Comparison of ENCODE assay signal across 23 mouse cellular contexts in genomic region chr2:33515431-33515830, GRCm38 (mm10). TPM values are rescaled to one million over a fixed set of nuclear protein-coding genes. Genes with fewer than 3 reads are reported as not detected.
DNase-seq lines count a peak whose midpoint lies in the region; ATAC-seq and TF ChIP-seq lines count a peak whose summit lies in the region.
"Had no signal": no experiment of that assay in that cellular context is flagged by ENCODE, and none has a peak within 500 bp of the region (broad histone marks: within the 10 kb centered on the region; RNA-seq: fewer than 3 reads in every experiment).

No protein-coding gene starts in this region.

- no peak for ATAC-seq in kidney, postnatal 0 days (replicated peaks; ENCODE audit: low FRiP score, low read depth)
- ATAC-seq in intestine, embryonic 15.5 days = peak; percentile 86
- no peak for ATAC-seq in limb, embryonic 15.5 days (ENCODE audit: insufficient number of reproducible peaks, low FRiP score, low TSS enrichment, low read depth)
- ATAC-seq in megakaryocyte progenitor cell, adult 5-6 weeks (replicated peaks; ENCODE audit: poor library complexity) = no peak
- ATAC-seq: forebrain, embryonic 13.5 days had no signal

- WGBS in kidney, postnatal 0 days = 66% methylated on average over 8 of the region's 8 CpGs
- WGBS in intestine, embryonic 15.5 days = 61% methylated on average over 8 of the region's 8 CpGs
- WGBS in limb, embryonic 15.5 days = 61% methylated on average over 8 of the region's 8 CpGs

- no peaks in the 10 kb centered on the region for H3K4me1 ChIP-seq in kidney, postnatal 0 days (replicated peaks; ENCODE audit: insufficient read depth, low read length)
- H3K4me1 ChIP-seq in intestine, embryonic 15.5 days (replicated peaks) = 0 out of 2 replicates have a peak, but pooled peaks cover 2% of the 10 kb centered on the region
- H3K4me1 ChIP-seq in limb, embryonic 15.5 days = peaks cover 14% of the 10 kb centered on the region
- H3K4me1 ChIP-seq: forebrain, embryonic 13.5 days; lung, embryonic 15.5 days; midbrain, embryonic 12.5 days; stomach, embryonic 15.5 days had no signal

- H3K4me2 ChIP-seq in kidney, postnatal 0 days (ENCODE audit: low read length) = peak overlapping the region; percentile 11; the same call in 1 of the 2 replicates
- peak overlapping the region; percentile 45 for H3K4me2 ChIP-seq in intestine, embryonic 15.5 days (replicated peaks)
- no peak overlapping the region for H3K4me2 ChIP-seq in limb, embryonic 15.5 days
- H3K4me2 ChIP-seq: forebrain, embryonic 13.5 days; liver, embryonic 15.5 days; lung, embryonic 15.5 days; midbrain, embryonic 12.5 days; stomach, embryonic 15.5 days had no signal

- no peaks in the 10 kb centered on the region for H3K9me3 ChIP-seq in kidney, postnatal 0 days (replicated peaks; ENCODE audit: low read length)
- no peaks in the 10 kb centered on the region for H3K9me3 ChIP-seq in intestine, embryonic 15.5 days
- no peaks in the 10 kb centered on the region for H3K9me3 ChIP-seq in limb, embryonic 15.5 days
- H3K9me3 ChIP-seq: forebrain, embryonic 13.5 days; liver, embryonic 15.5 days; lung, embryonic 15.5 days; midbrain, embryonic 12.5 days; stomach, embryonic 15.5 days had no signal

- H3K27ac ChIP-seq in kidney, postnatal 0 days = no peak overlapping the region
- no peak overlapping the region for H3K27ac ChIP-seq in intestine, embryonic 15.5 days
- no peak overlapping the region for H3K27ac ChIP-seq in limb, embryonic 15.5 days
- H3K27ac ChIP-seq: forebrain, embryonic 13.5 days; liver, embryonic 15.5 days; lung, embryonic 15.5 days; macrophage; midbrain, embryonic 12.5 days; stomach, embryonic 15.5 days had no signal

- H3K36me3 ChIP-seq in kidney, postnatal 0 days (ENCODE audit: insufficient read depth, low read length) = no peaks in the 10 kb centered on the region
- H3K36me3 ChIP-seq in intestine, embryonic 15.5 days = no peaks in the 10 kb centered on the region
- no peaks in the 10 kb centered on the region for H3K36me3 ChIP-seq in limb, embryonic 15.5 days
- H3K36me3 ChIP-seq: liver, embryonic 15.5 days; lung, embryonic 15.5 days; midbrain, embryonic 12.5 days; stomach, embryonic 15.5 days had no signal

- no peak for TF ChIP-seq CTCF in kidney, postnatal 0 days (IDR thresholded peaks at IDR 0.05; ENCODE audit: low read depth)

- no peak overlapping the region for H3K9ac ChIP-seq in kidney, postnatal 0 days (ENCODE audit: low read depth, low read length)
- H3K9ac ChIP-seq in intestine, embryonic 15.5 days = no peak overlapping the region
- H3K9ac ChIP-seq in limb, embryonic 15.5 days = no peak overlapping the region
- H3K9ac ChIP-seq: forebrain, embryonic 13.5 days; liver, embryonic 15.5 days; lung, embryonic 15.5 days; midbrain, embryonic 12.5 days; stomach, embryonic 15.5 days had no signal

- H3K27me3 ChIP-seq in kidney, postnatal 0 days (ENCODE audit: insufficient read depth, low read length) = no peaks in the 10 kb centered on the region
- H3K27me3 ChIP-seq in intestine, embryonic 15.5 days (replicated peaks) = no peaks in the 10 kb centered on the region
- peaks cover 24% of the 10 kb centered on the region for H3K27me3 ChIP-seq in limb, embryonic 15.5 days
- H3K27me3 ChIP-seq: forebrain, embryonic 13.5 days; lung, embryonic 15.5 days; stomach, embryonic 15.5 days had no signal

- DNase-seq in kidney, postnatal 0 days (ENCODE audit: low spot score) = no peak
- DNase-seq in kidney, postnatal 14 days = no peak
- DNase-seq in R1 (ENCODE audit: low read depth, low spot score) = peak; percentile 26
- no peak for DNase-seq in adrenal gland, postnatal 4 days (ENCODE audit: low spot score in 2 of 2)
- no peak for DNase-seq in adrenal gland, adult (ENCODE audit: inconsistent age in 2 of 2, low spot score in 1 of 2)
- DNase-seq: adrenal gland, postnatal 25 days; B cell, adult 2 months; cerebellum, adult 9-10 months; heart, postnatal 4 days; kidney, adult 11 months; kidney, postnatal 10 days; liver; right cerebral cortex, adult 18-20 months; thymus, postnatal 4 days had no signal

- H3K4me3 ChIP-seq in kidney, postnatal 0 days (replicated peaks; ENCODE audit: low read depth, low read length) = no peak overlapping the region
- 0 out of 2 replicates have a peak overlapping the region, but pooled peaks have one; percentile 1 for H3K4me3 ChIP-seq in intestine, embryonic 15.5 days (replicated peaks)
- peak overlapping the region; percentile 2; the same call in 1 of the 2 replicates for H3K4me3 ChIP-seq in limb, embryonic 15.5 days
- H3K4me3 ChIP-seq: forebrain, embryonic 13.5 days; liver, embryonic 15.5 days; lung, embryonic 15.5 days; midbrain, embryonic 12.5 days; stomach, embryonic 15.5 days had no signal

RNA-seq across cellular contexts. Expression of gene Zbtb43, which starts 47.1 kb away (rescaled TPM):
- polyA plus RNA-seq in kidney, postnatal 0 days (2015; fragmentation: Nextera tagmentation; extraction: Ambion mirVana) = 13.9 and 15.3 TPM in 2 replicates
- polyA plus RNA-seq in intestine, embryonic 15.5 days (2015; fragmentation: Nextera tagmentation; extraction: Ambion mirVana) = 13.0 and 15.3 TPM in 2 replicates
- 17.3 and 19.0 TPM in 2 replicates for polyA plus RNA-seq in limb, embryonic 15.5 days (2015; fragmentation: Nextera tagmentation; extraction: Ambion mirVana)
- total RNA-seq in megakaryocyte progenitor cell, adult 5-6 weeks (2015) = 8.0 and 8.8 TPM in 2 replicates
- total RNA-seq in megakaryocyte progenitor cell, adult 5-6 weeks (2017) = 8.0 and 10.5 TPM in 2 replicates
- 10 to 100 TPM; 21.5 to 24.1 TPM for total RNA-seq in adrenal gland, postnatal 4 days (2021)
